Mouse (Mus musculus): Measurements from ENCODE around the gene Clstn3.
A peak's percentile ranks its signal among the peaks of the same experiment; 100 is the strongest.
"Not testable (repeated sequence)": the region's sequence is repeated elsewhere in the genome, so short reads cannot be mapped to it uniquely, and the experiment has no call there.

Gene Clstn3

DNA sequence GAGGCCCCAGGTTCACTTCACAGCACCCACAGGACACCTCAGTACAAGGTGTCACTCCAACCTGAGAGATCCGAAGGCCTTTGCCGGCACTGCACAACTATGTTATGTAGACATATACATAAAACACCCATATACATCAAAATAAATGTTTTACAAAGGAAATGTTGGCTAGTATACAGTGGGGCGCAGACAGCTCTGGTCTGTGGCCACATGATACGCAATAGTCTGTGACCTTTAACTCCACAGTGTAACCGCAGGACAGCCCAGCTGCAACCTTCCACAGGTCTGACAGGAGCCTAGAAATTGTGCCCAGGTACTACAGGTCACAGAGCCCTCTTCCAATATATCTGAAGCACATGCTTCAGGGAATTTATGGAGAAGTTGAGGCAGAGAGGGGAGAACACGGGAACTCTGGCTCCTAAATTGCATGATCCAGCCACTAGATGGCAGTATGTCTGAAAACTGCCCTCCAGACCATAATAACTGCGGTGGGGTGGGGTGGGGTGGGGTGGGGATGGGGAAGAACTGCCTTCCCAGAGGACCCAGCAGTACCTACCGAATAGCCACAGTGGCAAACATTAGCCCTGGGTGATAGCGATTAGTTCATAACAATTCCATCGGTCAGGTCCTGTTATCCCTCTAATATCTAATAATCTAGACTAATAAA is 16.3 kb downstream of the Clstn3 start:
- peak; percentile 60 for DNase-seq

DNA sequence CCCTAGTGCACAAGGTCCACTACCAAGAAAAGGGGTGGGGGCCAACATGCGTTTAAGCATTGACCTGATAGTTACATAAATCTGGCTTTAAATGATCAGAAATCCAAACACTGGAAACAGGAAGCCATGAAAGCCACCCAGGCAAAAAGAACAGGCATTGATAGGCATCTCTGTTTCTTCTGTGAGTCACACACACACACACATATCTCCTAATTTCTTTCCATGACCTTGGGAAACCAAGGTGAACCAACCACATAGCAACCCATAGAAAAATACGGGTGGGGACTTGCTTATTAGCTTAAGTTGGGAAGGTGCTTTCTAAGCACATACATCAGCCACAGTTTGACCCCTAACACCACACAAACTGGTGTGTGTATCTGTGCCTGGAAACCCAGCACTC is 17.2 kb downstream of the Clstn3 start:
- DNase-seq, result no peak

DNA sequence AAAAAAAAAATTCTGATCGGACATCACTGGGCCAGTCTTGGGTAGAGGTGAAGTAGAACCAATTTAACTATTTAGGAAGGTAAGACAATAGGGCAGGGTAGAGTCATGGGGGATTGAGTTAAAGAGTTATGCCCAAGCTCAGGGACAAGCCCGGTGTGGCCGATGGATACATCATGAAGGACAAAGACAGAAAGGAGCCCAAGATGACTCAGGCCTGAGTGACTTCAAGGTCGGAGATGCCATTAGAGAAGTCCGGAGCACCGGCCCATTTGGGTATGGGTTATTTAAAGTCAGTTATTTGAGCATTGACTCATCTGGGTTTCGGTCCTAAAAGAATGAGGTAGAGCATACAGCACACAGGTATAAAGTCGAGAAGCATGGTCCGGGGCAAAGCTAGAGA is 18.1 kb downstream of the Clstn3 start:
- DNase-seq, result no peak

DNA sequence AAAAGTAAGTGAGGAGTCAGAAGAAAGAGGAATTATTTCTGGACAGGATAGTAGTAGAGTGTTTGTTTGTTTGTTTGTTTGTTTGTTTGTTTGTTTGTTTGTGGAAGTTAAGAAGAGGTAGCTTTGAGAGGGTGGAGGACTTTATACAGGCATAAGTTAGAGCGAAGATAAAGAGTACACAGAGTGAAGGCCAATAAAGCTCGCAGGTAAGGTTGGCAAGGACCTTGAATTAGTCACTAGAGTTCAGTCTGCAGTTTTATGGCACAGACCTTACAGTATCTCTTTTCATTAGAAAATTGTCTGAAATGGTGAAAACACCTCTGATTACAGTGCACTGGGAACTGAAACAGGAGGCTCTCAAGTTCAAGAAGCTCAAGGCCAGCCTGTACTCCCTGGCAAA is 18.6 kb downstream of the Clstn3 start:
- DNase-seq, result no peak

DNA sequence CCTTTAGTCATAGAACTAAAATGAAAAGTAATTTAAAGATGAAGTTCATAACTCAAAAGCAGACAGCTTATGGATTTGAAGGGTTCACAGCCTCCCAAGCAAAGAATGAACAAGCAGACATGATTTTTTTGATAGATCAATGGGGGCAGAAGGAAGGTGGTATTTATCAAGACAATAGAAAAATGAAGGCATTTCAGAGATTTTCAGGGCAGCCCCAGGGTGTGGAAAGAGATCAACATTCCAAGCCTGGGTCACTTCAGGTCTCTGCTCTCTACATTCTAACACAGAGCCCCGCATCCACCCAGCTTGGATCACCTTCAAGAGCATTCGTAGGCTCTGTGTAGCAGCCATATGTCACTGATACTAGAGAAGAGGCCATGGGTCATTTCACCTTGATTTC is 21.3 kb downstream of the Clstn3 start:
- peak; percentile 66 for DNase-seq

DNA sequence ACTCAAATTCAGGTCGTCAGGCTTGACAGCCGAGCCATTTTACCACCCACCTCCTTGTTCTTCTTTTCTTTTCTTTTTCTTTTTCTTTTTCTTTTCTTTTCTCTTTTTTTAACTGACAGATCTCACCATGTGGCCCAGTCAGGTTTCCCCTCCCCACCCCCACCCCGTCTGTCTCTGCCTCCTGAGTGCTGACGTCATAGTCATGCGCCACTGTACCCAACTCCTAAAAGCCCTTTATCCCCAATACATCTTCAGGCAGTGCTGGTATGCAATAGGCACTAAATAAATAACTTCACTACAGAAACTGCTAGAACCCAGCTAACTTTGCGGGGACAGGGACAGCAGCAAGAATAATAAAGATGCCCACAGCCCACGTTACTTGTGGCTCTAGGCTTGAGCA is 28.3 kb downstream of the Clstn3 start:
- peak; percentile 60 for DNase-seq

DNA sequence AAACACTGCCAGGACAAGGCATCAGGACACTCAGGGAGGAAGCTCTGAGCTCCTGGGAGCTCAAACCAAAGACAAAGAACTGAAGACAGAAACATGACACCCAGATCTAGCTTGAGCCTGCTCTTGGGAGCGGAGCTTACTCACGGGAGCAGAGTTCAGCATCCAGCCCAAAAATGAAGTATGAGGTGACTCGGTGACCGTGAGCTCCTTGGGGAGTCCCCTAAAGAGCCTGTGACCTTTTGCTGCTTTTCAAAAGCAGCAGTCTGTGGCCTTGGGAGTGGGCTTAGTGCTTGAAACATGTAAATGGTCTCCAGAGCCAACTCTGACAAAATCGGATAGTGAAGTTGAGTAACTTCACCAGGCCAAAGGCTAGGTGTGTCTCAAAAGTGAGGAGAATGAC is 29.4 kb downstream of the Clstn3 start:
- DNase-seq, result peak; percentile 61

DNA sequence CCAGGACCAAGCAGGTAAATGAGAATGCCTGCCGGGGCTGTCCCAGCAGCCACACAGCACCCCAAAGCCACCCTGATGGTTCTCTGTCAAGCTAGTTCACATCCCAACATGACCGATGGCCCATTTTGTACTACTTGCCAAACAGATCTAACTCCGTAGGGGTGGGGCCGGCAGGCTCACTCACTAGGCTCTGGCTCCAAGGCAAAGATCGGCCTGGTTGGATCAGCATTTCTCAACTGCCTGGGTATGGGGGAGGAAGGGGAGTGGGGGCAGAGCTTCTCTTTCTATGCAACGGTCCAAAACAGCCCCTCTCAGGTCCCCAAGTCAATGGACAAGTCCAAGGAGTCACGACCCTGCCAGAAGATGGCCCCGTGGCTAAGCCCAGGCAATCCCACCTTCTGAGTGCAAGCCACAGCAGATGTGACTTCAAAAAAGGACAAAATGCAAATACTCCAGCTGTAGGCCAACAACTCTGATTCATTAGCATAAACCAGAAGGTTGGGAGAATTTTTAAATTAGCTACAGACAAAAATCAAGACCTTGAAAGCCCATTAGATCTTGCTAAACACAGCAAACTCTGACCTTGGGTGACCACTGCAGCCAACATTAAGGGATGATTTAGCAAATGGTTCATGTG is 30.8 kb downstream of the Clstn3 start:
- DNase-seq, result peak; percentile 83

DNA sequence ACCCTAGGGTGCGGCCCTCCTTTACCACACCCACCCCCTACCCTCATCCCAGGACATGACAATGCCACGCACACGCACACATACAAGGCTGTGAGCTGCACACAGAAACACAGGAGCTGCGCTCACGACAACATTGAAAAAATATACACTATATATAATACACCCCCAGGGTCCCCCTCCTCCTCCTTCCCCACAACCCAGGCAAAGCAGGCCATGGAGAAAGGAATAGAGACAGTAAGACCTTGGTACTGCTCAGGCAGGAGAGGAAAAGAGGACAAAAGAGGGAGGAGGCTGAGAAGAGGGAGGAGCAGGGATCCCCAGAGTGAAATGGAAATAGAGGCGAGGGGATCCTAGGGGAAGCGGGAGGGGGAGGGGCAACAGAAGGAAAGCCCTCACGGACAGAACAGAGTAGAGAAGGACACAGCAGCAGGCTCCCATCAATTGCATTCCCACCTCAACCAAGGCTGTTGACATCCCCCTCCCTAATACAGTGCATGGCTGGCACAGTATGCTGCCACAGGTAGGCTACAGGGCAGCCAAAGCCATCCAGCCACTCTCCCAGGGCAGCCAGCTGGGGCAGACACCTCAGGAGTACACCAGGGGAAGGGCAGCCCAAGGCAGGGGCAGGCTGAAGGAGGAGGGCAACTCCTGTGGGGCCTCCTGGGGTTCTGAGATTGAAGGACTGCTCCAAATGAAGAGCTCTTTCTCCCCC is 33.7 kb downstream of the Clstn3 start:
- peak; percentile 85 for DNase-seq

DNA sequence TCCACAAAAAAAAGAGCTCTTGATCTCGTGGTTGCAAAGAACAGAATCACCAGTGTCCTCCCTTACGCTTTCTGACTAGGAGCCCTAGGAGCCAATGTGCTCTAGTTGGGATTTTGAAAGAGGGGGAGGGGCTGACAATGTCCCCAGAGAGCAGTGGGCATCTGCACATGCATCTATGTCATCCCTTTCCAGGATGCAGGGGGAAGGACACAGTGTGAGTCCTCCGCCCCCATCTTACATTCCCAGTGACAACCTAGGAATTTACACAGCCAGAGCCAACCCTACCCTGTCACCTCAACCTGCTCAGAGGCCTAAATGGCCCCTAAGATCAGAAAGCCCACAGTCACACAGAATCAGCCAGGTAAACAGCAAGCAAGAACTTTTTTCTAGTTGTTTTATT is 34.2 kb downstream of the Clstn3 start:
- DNase-seq, result no peak

DNA sequence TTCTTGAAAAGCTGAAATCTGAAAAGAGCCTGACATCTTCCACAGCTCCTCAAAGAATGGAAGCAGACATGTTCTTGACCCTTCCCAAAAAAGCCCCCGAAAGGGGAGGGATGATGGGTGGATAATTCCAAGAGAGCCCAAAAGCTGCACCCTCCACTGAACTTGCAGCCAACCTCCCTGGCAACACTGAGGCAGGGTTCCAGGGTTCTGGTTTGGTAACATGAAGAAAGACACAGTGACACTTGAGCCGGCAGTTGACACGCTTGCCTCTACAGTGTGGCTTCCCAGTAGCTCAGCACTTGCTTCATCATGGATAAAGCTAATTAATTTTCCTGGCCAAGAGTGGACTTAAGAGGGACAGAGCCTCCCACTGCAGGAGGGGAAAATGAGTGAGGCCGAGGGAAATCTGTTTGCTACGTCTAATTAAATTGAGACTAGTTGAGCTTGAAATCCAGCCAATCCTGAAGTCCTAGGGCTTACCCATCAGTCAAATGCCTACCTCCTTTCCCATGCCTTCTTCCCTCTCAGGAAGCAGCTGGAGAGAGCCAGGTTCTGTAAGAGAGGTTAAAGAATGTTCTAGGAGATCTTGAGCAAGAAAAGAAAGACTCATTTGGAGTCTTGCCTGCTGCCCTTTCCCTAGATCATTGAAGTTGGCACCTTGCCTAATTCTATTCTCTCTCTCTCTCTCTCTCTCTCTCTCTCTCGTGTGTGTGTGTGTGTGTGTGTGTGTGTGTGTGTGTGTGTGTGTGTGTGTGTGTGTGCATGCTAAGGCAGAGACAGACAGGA is 36.6 kb downstream of the Clstn3 start:
- DNase-seq, result no peak

DNA sequence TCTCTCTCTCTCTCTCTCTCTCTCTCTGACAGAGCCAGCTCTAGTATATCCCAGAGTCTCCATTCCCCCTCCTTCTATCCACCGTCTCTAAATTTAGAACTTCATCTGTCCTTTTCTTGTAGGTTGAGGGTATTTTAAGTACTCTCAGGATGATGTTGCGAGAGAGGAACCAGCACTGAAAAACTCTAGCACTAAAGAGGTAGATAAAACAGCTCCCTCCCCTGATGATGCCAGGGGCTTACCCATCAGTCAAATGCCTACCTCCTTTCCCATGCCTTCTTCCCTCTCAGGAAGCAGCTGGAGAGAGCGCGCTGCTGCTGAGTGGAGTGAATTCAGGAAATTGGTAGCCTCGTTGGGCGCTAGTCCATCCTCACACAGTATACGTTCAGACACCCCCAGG is 37.3 kb downstream of the Clstn3 start:
- DNase-seq, result no peak

DNA sequence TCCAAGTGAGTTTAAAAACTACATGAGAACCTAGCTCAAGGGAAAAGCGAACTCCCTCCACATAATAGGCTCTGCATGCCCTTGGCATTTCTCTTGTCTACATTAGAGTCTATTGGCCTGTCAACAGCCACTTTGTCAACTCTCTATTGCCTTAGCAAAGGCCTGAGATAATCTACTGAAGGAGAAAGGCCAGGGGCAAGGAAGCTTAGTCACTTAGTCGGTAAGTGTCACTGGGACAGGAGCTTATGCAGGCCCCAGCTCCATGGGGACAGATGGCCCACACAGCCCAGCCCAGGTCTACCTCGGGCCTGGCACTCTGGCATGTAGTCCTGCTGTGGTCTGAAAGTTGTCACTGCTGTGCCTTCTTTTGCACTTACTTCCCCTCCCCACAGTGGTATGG is 38.0 kb downstream of the Clstn3 start:
- no peak for DNase-seq

DNA sequence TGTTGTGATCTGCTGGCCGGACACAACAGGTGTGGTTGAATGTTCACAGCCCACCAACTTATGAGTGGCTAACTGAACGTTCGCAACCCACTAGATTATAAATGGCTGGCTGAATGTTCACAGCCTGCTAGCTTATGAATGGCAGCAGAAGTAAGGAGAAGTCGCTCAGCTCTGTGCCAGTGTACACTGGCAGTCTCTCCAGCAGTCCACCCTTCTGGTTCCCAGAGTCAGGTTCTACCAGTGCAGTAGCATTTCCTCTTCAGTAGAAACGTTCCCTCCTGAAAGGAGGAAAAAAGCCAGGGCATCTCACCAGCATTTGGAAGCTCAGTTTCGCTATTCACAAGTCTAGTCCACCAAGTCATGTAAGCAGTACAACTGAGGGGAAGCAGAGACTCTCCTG is 39.1 kb downstream of the Clstn3 start:
- no peak for DNase-seq

DNA sequence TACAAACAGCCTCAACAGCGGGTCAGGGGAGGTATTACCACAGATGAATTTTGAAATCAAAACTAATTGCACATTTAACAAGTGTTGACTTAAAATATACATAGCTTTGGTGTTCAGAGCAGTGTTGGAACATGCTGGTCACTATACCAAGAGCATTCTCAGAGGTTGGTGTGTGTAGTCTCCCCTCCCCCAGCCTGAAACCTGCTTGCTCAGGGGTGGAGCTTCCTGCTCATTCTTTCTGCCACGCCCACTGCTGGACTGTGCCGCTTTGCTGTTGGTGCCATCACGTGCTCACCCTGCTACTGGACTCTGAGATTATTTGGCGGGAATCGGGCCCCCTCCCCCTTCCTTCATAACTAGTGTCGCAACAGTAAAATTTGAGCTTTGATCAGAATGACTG is 39.6 kb downstream of the Clstn3 start:
- DNase-seq, result not testable (repeated sequence)

DNA sequence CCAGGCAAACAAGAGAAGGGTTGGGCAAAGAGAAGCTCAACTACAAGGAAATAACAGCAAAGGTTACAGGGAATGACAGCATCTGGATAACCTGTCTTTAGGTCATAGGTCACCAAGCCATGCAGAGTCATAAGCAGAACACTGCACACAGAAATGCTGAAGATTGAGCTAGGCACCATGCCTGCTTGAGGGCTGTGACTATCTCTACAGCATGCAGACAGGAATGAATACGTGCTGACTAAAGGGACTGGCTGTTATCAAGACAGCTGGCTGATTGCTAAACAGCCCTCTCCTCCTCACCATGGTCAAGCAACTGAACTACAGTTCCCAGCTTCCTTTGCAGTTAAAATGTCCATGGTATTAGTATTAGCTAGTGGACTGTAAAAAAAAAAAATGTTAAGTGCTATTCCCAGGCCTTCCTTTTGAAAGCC is 40.5 kb downstream of the Clstn3 start:
- DNase-seq, result no peak

DNA sequence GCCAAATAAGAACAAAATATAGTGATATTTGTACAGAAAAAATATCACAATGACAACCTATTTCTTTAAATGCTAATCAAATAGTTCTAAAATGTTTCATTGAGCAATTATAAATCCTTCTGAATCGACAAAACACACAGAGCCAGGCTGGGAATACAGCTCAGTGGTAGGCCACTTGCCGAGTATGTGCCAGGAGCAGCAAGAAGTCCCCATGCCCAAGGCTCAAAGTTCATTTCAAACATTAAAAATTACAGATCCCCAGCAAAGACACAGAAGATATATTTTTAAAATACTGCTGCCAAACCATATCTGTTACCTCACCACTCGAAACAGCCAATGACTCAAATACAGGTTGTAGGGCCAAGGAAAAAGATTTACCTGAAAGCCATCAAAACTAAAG is 45.9 kb downstream of the Clstn3 start:
- DNase-seq, result no peak

DNA sequence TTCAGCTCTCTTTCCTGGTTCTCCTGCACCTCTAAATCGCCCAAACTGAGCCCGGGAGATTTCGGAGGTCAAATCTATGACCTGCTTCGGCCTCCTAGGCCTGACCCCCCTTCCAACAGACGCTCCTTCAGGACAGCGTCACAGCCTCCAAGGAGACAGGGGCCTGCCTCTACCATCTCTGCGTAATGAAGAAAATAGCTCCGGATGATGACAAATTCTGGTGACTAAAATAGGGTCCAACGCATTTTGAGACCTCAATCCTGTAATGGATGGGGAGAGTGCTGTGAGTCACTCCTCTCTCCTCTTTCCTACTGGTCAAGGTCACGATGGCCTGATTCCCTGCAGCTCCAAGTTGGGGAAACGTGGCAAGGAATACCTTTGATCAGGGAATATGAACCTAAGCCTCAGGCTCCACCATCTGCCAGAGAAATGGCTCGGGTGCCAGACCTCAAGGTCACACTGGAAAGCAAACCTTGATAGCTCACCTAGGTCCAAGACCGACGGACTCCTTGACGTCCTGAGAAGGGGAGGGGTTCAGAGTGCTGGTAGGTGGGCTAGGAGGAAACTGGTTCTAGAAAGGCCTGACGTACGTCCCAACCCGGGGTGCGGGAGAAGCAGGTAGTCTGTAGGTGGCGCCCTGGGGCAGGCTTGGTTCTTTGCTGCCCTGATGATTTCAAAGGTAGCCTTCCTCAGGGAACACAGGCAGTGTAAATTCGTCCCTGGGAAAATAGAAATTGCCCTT is 49.1 kb downstream of the Clstn3 start:
- peak; percentile 96 for DNase-seq

DNA sequence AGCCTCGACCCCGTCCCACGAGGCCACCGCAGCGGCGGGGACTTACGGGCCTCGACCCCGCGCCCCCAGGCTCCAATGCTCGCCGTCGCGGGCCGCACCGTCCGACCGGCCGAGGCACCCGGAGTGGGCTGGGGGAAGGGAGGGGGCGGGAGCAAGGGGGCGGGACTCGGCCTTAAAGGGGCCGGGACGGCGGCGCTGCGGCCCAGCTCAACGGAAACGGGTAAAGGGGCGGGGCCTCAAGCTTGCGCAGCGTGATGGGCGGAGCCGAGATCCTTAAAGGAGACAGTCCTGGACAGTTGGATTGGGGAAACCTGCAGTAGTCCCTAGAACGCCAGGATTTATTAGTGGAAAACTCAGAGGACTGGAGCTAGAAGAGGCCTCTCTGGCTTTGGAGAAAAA is 49.7 kb downstream of the Clstn3 start, which contains the start of gene Pex5:
Gene Pex5, minus strand, starts transcription at position 141 of the 399 bp plus-strand sequence.
- DNase-seq, result peak; percentile 99

DNA sequence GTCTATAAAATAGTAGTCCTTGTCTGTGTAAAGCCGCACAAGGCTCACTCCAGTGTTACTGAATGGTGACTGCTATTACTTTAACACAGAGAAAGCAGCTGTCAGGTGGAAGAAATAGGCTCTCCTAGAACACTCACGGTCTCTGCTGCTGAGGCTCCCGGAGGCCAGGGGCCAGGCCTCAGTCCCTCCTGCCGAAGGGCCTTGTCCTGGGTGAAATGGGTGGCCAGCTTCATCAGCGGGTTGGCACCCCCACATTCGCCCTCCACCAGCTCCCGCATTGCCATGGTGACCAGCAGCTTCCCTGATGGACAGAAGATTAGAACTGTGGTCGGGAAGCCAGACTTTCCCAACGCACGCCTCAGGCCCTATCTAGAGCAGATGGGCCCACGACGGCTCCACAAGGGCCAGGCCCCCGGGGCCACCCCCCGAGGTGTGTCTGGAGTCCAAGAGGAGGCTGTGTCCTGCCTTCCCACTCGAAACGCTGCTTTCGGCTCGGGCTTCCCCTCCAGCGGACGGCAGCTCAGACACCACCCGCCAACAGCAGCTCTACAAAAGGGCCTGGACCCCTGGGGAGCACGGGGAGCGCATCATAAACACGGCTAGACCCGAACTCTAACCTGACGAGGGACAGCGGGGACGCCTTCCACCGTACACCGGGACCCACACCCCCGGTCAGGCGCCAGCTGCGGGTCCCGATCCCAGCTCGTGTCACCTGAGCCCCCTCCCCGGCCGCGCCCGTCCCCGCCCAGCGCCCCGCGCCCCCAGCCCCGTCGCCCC is 50.3 kb downstream of the Clstn3 start:
- DNase-seq, result no peak

DNA sequence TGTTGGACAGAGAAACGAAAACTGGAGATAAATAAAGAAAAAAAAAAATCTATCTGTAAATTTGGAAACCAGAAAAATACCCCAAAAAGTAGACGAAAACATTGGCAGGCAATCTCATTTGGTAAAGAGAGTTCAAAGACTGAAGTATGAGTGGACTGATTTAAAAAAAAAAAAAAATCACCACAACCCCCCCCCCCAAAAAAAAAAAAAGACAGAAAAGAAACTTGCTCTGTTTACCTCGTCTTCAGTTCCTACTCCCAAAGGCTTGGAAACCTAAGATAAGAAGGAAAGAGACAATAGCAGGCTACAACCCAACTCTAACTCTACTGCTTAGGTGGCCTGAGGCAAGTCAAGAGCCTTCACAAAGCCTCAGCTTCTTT is 50.8 kb downstream of the Clstn3 start:
- DNase-seq, result no peak

DNA sequence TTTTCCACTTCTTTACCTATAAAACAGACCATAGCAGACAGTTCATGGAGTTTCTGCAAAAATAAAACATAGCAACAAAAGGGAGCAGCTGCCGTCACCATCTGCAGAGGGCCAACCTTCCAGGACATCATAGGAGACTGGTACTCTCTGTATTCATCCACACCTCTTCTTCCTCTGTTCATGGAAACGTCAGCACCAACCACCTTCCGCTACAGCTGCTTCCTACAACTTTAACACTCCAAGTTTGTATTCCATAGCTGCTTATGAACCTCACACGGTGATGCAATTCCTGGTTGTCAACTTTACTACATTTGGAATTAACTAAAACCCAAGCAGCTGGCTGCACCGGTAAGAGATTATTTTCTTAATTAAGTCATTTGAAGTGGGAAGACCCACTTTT is 56.2 kb downstream of the Clstn3 start:
- peak; percentile 57 for DNase-seq
